Mouse (Mus musculus) lung, embryonic 16.5 days (tissue): ENCODE data around the gene Samd1. TPM values are rescaled to one million over a fixed set of nuclear protein-coding genes. Genes with fewer than 3 reads are reported as not detected.

Experiments used
- microRNA counts: library from miRNA; unstranded; fragments of <30 nt; microRNA quantifications from one replicate; lab custom pipeline; 2016
- microRNA-seq: library from miRNA; unstranded; fragments of <30 nt; microRNA quantifications from one replicate; pipeline ENCODE4, GENCODE M21; 2016
- polyA plus RNA-seq: library from polyadenylated mRNA; unstranded; fragments of >200 nt; fragmentation: Nextera tagmentation; extraction: Ambion mirVana; gene quantifications from 2 replicates; pipeline ENCODE4 v1.2.1, GENCODE M21; 2015

Gene Samd1
- polyA plus RNA-seq, 1 experiment from 2014 or later = 11.0 TPM

MicroRNA genes within 50 kb of the gene (microRNA counts, 519-probe panel; counts per million panel counts)
- microRNA mmu-miR-1199 (lab: Ali Mortazavi, UCI) = not detected

Small RNA genes within 50 kb of the gene (microRNA-seq; reads per million reads assigned to microRNA genes)
- gene Mir1199 (not detected), gene Mir8111 (3.2 reads per million, percentile 10 among the genes with 10 or more reads in this experiment)

Other genes with a start within 250 kb of the Samd1 start
- 14.8 and 16.1 TPM in 2 replicates for gene Adgrl1, start 97.6 kb upstream of the Samd1 start, polyA plus RNA-seq
- 0.69 and 1.1 TPM in 2 replicates for gene Gm10644, start 42.5 kb upstream of the Samd1 start, polyA plus RNA-seq
- gene Asf1b, start 42.2 kb upstream of the Samd1 start, polyA plus RNA-seq = 76.7 and 82.8 TPM in 2 replicates
- 103 and 133 TPM in 2 replicates for gene Prkaca, start 24.7 kb upstream of the Samd1 start, polyA plus RNA-seq
- gene 1700067K01Rik, start 3.8 kb downstream of the Samd1 start, polyA plus RNA-seq = 0.55 and 1.1 TPM in 2 replicates
- 3.5 and 4.4 TPM in 2 replicates for gene 2210011C24Rik, start 14.5 kb downstream of the Samd1 start, polyA plus RNA-seq
- gene Palm3, start 23.8 kb downstream of the Samd1 start, polyA plus RNA-seq = 6.5 and 7.4 TPM in 2 replicates
- 1.6 and 2.0 TPM in 2 replicates for gene Il27ra, start 44.9 kb downstream of the Samd1 start, polyA plus RNA-seq
- not detected in 2 replicates for gene Rln3, start 47.3 kb downstream of the Samd1 start, polyA plus RNA-seq
- 1.2 and 1.4 TPM in 2 replicates for gene Gm10643, start 67.5 kb downstream of the Samd1 start, polyA plus RNA-seq
- 8.6 and 8.8 TPM in 2 replicates for gene Rfx1, start 69.2 kb downstream of the Samd1 start, polyA plus RNA-seq
- 6.9 and 8.5 TPM in 2 replicates for gene Dcaf15, start 107.1 kb downstream of the Samd1 start, polyA plus RNA-seq
- 0.34 and 0.41 TPM in 2 replicates for gene Podnl1, start 128.3 kb downstream of the Samd1 start, polyA plus RNA-seq
- 24.2 and 25.9 TPM in 2 replicates for gene Cc2d1a, start 150.3 kb downstream of the Samd1 start, polyA plus RNA-seq
- gene 4930432K21Rik, start 150.4 kb downstream of the Samd1 start, polyA plus RNA-seq = 1.5 and 2.0 TPM in 2 replicates
- gene Nanos3, start 187.5 kb downstream of the Samd1 start, polyA plus RNA-seq = 1.2 and 3.5 TPM in 2 replicates
- 14.4 and 14.6 TPM in 2 replicates for gene Zswim4, start 239.4 kb downstream of the Samd1 start, polyA plus RNA-seq